Mouse (Mus musculus): Measurements from ENCODE around the gene Gm20388. TPM values are rescaled to one million over a fixed set of nuclear protein-coding genes. Genes with fewer than 3 reads are reported as not detected.

Gm20388 gene
- polyA plus RNA-seq, 1 experiment from 2014 or later, result not detected

- Histone ChIP-seq H3K4me1 (ENCODE audit: control insufficient read depth, insufficient read depth, low read length) (peaks cover 82% of the 10 kb centered on the region), H3K27ac (ENCODE audit: low read depth, low read length) (no peak overlapping the region), H3K9ac (ENCODE audit: low read depth, low read length) (0 out of 2 replicates have a peak overlapping the region, but pooled peaks have one; percentile 23), H3K4me2 (replicated peaks; ENCODE audit: low read depth, low read length) (no peak overlapping the region), H3K36me3 (ENCODE audit: control insufficient read depth, insufficient read depth, low read length) (no peaks in the 10 kb centered on the region), H3K4me3 (ENCODE audit: low read length) (no peak overlapping the region), H3K9me3 (ENCODE audit: control insufficient read depth, low read length) (no peaks in the 10 kb centered on the region), H3K27me3 (ENCODE audit: control insufficient read depth, insufficient read depth, low read length) (no peaks in the 10 kb centered on the region)
- no peak for ATAC-seq (ENCODE audit: low FRiP score, low TSS enrichment)
- WGBS, result 51% methylated on average over 11 of the region's 11 CpGs
Measured at GRCm38 (mm10) chr8:120512326-120512725, 601.7 kb downstream of the Gm20388 start.

GRCm38 (mm10) chr8:120513145-120513544 is 602.5 kb downstream of the Gm20388 start:
- Histone ChIP-seq H3K4me1 (ENCODE audit: control insufficient read depth, insufficient read depth, low read length) (peaks cover 85% of the 10 kb centered on the region), H3K27me3 (ENCODE audit: control insufficient read depth, insufficient read depth, low read length) (no peaks in the 10 kb centered on the region), H3K36me3 (ENCODE audit: control insufficient read depth, insufficient read depth, low read length) (no peaks in the 10 kb centered on the region), H3K9me3 (ENCODE audit: control insufficient read depth, low read length) (no peaks in the 10 kb centered on the region), H3K27ac (ENCODE audit: low read depth, low read length) (no peak overlapping the region), H3K4me2 (replicated peaks; ENCODE audit: low read depth, low read length) (no peak overlapping the region), H3K9ac (ENCODE audit: low read depth, low read length) (no peak overlapping the region), H3K4me3 (ENCODE audit: low read length) (no peak overlapping the region)
- WGBS, result 66% methylated on average over 6 of the region's 6 CpGs
- ATAC-seq (ENCODE audit: low FRiP score, low TSS enrichment), result no peak

- H3K9me3 ChIP-seq (ENCODE audit: control insufficient read depth, low read length), result no peaks in the 10 kb centered on the region
- H3K36me3 ChIP-seq (ENCODE audit: control insufficient read depth, insufficient read depth, low read length), result no peaks in the 10 kb centered on the region
- WGBS, result 37% methylated on average over 25 of the region's 26 CpGs
- H3K9ac ChIP-seq (ENCODE audit: low read depth, low read length), result no peak overlapping the region
- H3K4me1 ChIP-seq (ENCODE audit: control insufficient read depth, insufficient read depth, low read length), result peaks cover 85% of the 10 kb centered on the region
- no peak overlapping the region for H3K27ac ChIP-seq (ENCODE audit: low read depth, low read length)
- H3K27me3 ChIP-seq (ENCODE audit: control insufficient read depth, insufficient read depth, low read length), result no peaks in the 10 kb centered on the region
- ATAC-seq (ENCODE audit: low FRiP score, low TSS enrichment), result no peak
- H3K4me3 ChIP-seq (ENCODE audit: low read length), result no peak overlapping the region
- H3K4me2 ChIP-seq (replicated peaks; ENCODE audit: low read depth, low read length), result no peak overlapping the region
Measured at GRCm38 (mm10) chr8:120513638-120514461, 603.2 kb downstream of the Gm20388 start.

- ATAC-seq (ENCODE audit: low FRiP score, low TSS enrichment), result no peak
- H3K4me3 ChIP-seq (ENCODE audit: low read length), result no peak overlapping the region
- H3K27ac ChIP-seq (ENCODE audit: low read depth, low read length), result no peak overlapping the region
- 93% methylated on average over 2 of the region's 2 CpGs for WGBS
- H3K36me3 ChIP-seq (ENCODE audit: control insufficient read depth, insufficient read depth, low read length), result no peaks in the 10 kb centered on the region
- no peak overlapping the region for H3K9ac ChIP-seq (ENCODE audit: low read depth, low read length)
- peaks cover 77% of the 10 kb centered on the region for H3K4me1 ChIP-seq (ENCODE audit: control insufficient read depth, insufficient read depth, low read length)
- no peaks in the 10 kb centered on the region for H3K27me3 ChIP-seq (ENCODE audit: control insufficient read depth, insufficient read depth, low read length)
- H3K9me3 ChIP-seq (ENCODE audit: control insufficient read depth, low read length), result no peaks in the 10 kb centered on the region
- H3K4me2 ChIP-seq (replicated peaks; ENCODE audit: low read depth, low read length), result no peak overlapping the region
Measured at GRCm38 (mm10) chr8:120515214-120515613, 604.6 kb downstream of the Gm20388 start.

- Histone ChIP-seq H3K36me3 (ENCODE audit: control insufficient read depth, insufficient read depth, low read length) (no peaks in the 10 kb centered on the region), H3K27ac (ENCODE audit: low read depth, low read length) (no peak overlapping the region), H3K4me1 (ENCODE audit: control insufficient read depth, insufficient read depth, low read length) (peaks cover 78% of the 10 kb centered on the region), H3K9me3 (ENCODE audit: control insufficient read depth, low read length) (no peaks in the 10 kb centered on the region), H3K4me2 (replicated peaks; ENCODE audit: low read depth, low read length) (no peak overlapping the region), H3K27me3 (ENCODE audit: control insufficient read depth, insufficient read depth, low read length) (no peaks in the 10 kb centered on the region), H3K4me3 (ENCODE audit: low read length) (no peak overlapping the region), H3K9ac (ENCODE audit: low read depth, low read length) (no peak overlapping the region)
- WGBS, result 83% methylated on average over 6 of the region's 6 CpGs
- ATAC-seq (ENCODE audit: low FRiP score, low TSS enrichment), result no peak
Measured at GRCm38 (mm10) chr8:120515650-120516049, 605.0 kb downstream of the Gm20388 start.

GRCm38 (mm10) chr8:120516182-120516755 is 605.6 kb downstream of the Gm20388 start:
- Histone ChIP-seq H3K9me3 (ENCODE audit: control insufficient read depth, low read length) (no peaks in the 10 kb centered on the region), H3K4me2 (replicated peaks; ENCODE audit: low read depth, low read length) (peak overlapping the region; percentile 17; the same call in 1 of the 2 replicates), H3K36me3 (ENCODE audit: control insufficient read depth, insufficient read depth, low read length) (no peaks in the 10 kb centered on the region), H3K4me1 (ENCODE audit: control insufficient read depth, insufficient read depth, low read length) (peaks cover 78% of the 10 kb centered on the region), H3K4me3 (ENCODE audit: low read length) (no peak overlapping the region; the same call in 1 of the 2 replicates), H3K27me3 (ENCODE audit: control insufficient read depth, insufficient read depth, low read length) (no peaks in the 10 kb centered on the region), H3K27ac (ENCODE audit: low read depth, low read length) (0 out of 2 replicates have a peak overlapping the region, but pooled peaks have one; percentile 4), H3K9ac (ENCODE audit: low read depth, low read length) (no peak overlapping the region)
- peak; percentile 32 for ATAC-seq (ENCODE audit: low FRiP score, low TSS enrichment)
- WGBS, result 13% methylated on average over 12 of the region's 12 CpGs

GRCm38 (mm10) chr8:120517666-120518410 is 607.2 kb downstream of the Gm20388 start:
- Histone ChIP-seq H3K27me3 (ENCODE audit: control insufficient read depth, insufficient read depth, low read length) (no peaks in the 10 kb centered on the region), H3K4me2 (replicated peaks; ENCODE audit: low read depth, low read length) (no peak overlapping the region), H3K4me1 (ENCODE audit: control insufficient read depth, insufficient read depth, low read length) (peaks cover 69% of the 10 kb centered on the region), H3K9me3 (ENCODE audit: control insufficient read depth, low read length) (no peaks in the 10 kb centered on the region), H3K9ac (ENCODE audit: low read depth, low read length) (no peak overlapping the region), H3K4me3 (ENCODE audit: low read length) (no peak overlapping the region), H3K36me3 (ENCODE audit: control insufficient read depth, insufficient read depth, low read length) (no peaks in the 10 kb centered on the region), H3K27ac (ENCODE audit: low read depth, low read length) (peak overlapping the region; percentile 3; the same call in 1 of the 2 replicates)
- ATAC-seq (ENCODE audit: low FRiP score, low TSS enrichment), result no peak
- 21% methylated on average over 11 of the region's 11 CpGs for WGBS

GRCm38 (mm10) chr8:120518736-120519534 is 608.3 kb downstream of the Gm20388 start:
- no peaks in the 10 kb centered on the region for H3K36me3 ChIP-seq (ENCODE audit: control insufficient read depth, insufficient read depth, low read length)
- WGBS, result 49% methylated on average over 14 of the region's 14 CpGs
- H3K27ac ChIP-seq (ENCODE audit: low read depth, low read length), result 0 out of 2 replicates have a peak overlapping the region, but pooled peaks have one; percentile 3
- H3K27me3 ChIP-seq (ENCODE audit: control insufficient read depth, insufficient read depth, low read length), result no peaks in the 10 kb centered on the region
- H3K4me2 ChIP-seq (replicated peaks; ENCODE audit: low read depth, low read length), result no peak overlapping the region
- peaks cover 67% of the 10 kb centered on the region for H3K4me1 ChIP-seq (ENCODE audit: control insufficient read depth, insufficient read depth, low read length)
- H3K9me3 ChIP-seq (ENCODE audit: control insufficient read depth, low read length), result no peaks in the 10 kb centered on the region
- H3K9ac ChIP-seq (ENCODE audit: low read depth, low read length), result no peak overlapping the region
- ATAC-seq (ENCODE audit: low FRiP score, low TSS enrichment), result peak; percentile 13; the same call in 1 of the 2 replicates
- H3K4me3 ChIP-seq (ENCODE audit: low read length), result no peak overlapping the region
